Mouse (Mus musculus) limb, embryonic 15.5 days (tissue): ENCODE results near the gene Lekr1. TPM values are rescaled to one million over a fixed set of nuclear protein-coding genes. Genes with fewer than 3 reads are reported as not detected.

Experiments
- ATAC-seq: fragments of 200-750 bp; cut with Nextera tagmentation; 2 replicates; pipeline ENCODE4 v1.8.0; 2017; ENCODE audit warnings: low read depth, moderate TSS enrichment; ENCODE audit not compliant: insufficient number of reproducible peaks, low FRiP score, low TSS enrichment
- H3K27ac ChIP-seq: fragments of 300-500 bp; sonication (generic); 2 replicates; pipeline ENCODE4 v1.5.1; 2015; ENCODE audit warnings: moderate library complexity, mild to moderate bottlenecking, inconsistent platforms
- H3K27me3 ChIP-seq: fragments of 300-500 bp; sonication (generic); 2 replicates; pipeline ENCODE4 v1.6.1; 2015; ENCODE audit warnings: inconsistent platforms
- H3K36me3 ChIP-seq: fragments of 300-500 bp; sonication (generic); 2 replicates; pipeline ENCODE4 v1.6.1; 2015; ENCODE audit warnings: inconsistent platforms
- H3K4me1 ChIP-seq: fragments of 300-500 bp; sonication (generic); 2 replicates; pipeline ENCODE4 v1.6.1; 2015; ENCODE audit warnings: inconsistent platforms
- H3K4me2 ChIP-seq: fragments of 300-500 bp; sonication (generic); 2 replicates; pipeline ENCODE4 v1.6.1; 2015; ENCODE audit warnings: mild to moderate bottlenecking, inconsistent platforms
- H3K4me3 ChIP-seq: fragments of 300-500 bp; sonication (generic); 2 replicates; pipeline ENCODE4 v1.5.1; 2015; ENCODE audit warnings: mild to moderate bottlenecking, inconsistent platforms
- H3K9ac ChIP-seq: fragments of 300-500 bp; sonication (generic); 2 replicates; pipeline ENCODE4 v1.6.1; 2015; ENCODE audit warnings: inconsistent platforms
- H3K9me3 ChIP-seq: fragments of 300-500 bp; sonication (generic); 2 replicates; pipeline ENCODE4 v1.6.1; 2016; ENCODE audit warnings: inconsistent platforms
- WGBS: fragments of 180-500 bp; shearing (Covaris S2); methylation state at CpG from one replicate; pipeline ENCODE4 v1.1.7; 2015; 5-methylcytosine and 5-hydroxymethylcytosine counted together
- polyA plus RNA-seq: library from polyadenylated mRNA; unstranded; fragments of >200 nt; fragmentation: Nextera tagmentation; extraction: Ambion mirVana; gene quantifications from 2 replicates; pipeline ENCODE4 v1.2.1, GENCODE M21; 2015

Gene Lekr1
- polyA plus RNA-seq, 1 experiment from 2014 or later, result 7.2 TPM

- no peak overlapping the region for H3K9ac ChIP-seq
Measured at GRCm38 (mm10) chr3:65844302-65844701, 178.3 kb downstream of the Lekr1 start.

GRCm38 (mm10) chr3:65844851-65845552 lies 179.0 kb downstream of the Lekr1 start:
- Histone ChIP-seq H3K9me3 (no peaks in the 10 kb centered on the region), H3K27me3 (no peaks in the 10 kb centered on the region), H3K4me2 (no peak overlapping the region), H3K27ac (no peak overlapping the region), H3K9ac (no peak overlapping the region), H3K4me1 (peaks cover 9% of the 10 kb centered on the region; the same call in 1 of the 2 replicates), H3K36me3 (no peaks in the 10 kb centered on the region), H3K4me3 (no peak overlapping the region)
- ATAC-seq, result no peak
- WGBS, result 70% methylated on average over 8 of the region's 8 CpGs

More at GRCm38 (mm10) chr3:65844302-65844701, 178.3 kb downstream of the Lekr1 start:
- no peak overlapping the region for H3K4me3 ChIP-seq
- WGBS, result 80% methylated on average over 10 of the region's 10 CpGs
- H3K9me3 ChIP-seq, result no peaks in the 10 kb centered on the region
- no peaks in the 10 kb centered on the region for H3K27me3 ChIP-seq
- no peaks in the 10 kb centered on the region for H3K36me3 ChIP-seq
- peaks cover 9% of the 10 kb centered on the region; the same call in 1 of the 2 replicates for H3K4me1 ChIP-seq
- H3K4me2 ChIP-seq, result no peak overlapping the region
- no peak for ATAC-seq
- H3K27ac ChIP-seq, result no peak overlapping the region

GRCm38 (mm10) chr3:65847158-65847787 lies 181.2 kb downstream of the Lekr1 start:
- no peaks in the 10 kb centered on the region for H3K27me3 ChIP-seq
- H3K9me3 ChIP-seq, result no peaks in the 10 kb centered on the region
- peaks cover 9% of the 10 kb centered on the region; the same call in 1 of the 2 replicates for H3K4me1 ChIP-seq
- H3K9ac ChIP-seq, result no peak overlapping the region
- WGBS, result 67% methylated on average over 4 of the region's 4 CpGs
- H3K27ac ChIP-seq, result no peak overlapping the region
- H3K36me3 ChIP-seq, result no peaks in the 10 kb centered on the region
- no peak for ATAC-seq
- H3K4me3 ChIP-seq, result no peak overlapping the region
- no peak overlapping the region for H3K4me2 ChIP-seq

GRCm38 (mm10) chr3:65853746-65854145 lies 187.7 kb downstream of the Lekr1 start:
- Histone ChIP-seq H3K27me3 (no peaks in the 10 kb centered on the region), H3K27ac (no peak overlapping the region), H3K4me2 (no peak overlapping the region), H3K9me3 (no peaks in the 10 kb centered on the region), H3K36me3 (no peaks in the 10 kb centered on the region), H3K4me3 (no peak overlapping the region), H3K4me1 (peaks cover 8% of the 10 kb centered on the region), H3K9ac (no peak overlapping the region)
- no peak for ATAC-seq
- 69% methylated on average over 5 of the region's 5 CpGs for WGBS

- H3K9me3 ChIP-seq, result no peaks in the 10 kb centered on the region
- H3K4me2 ChIP-seq, result no peak overlapping the region
- no peak overlapping the region for H3K4me3 ChIP-seq
- H3K36me3 ChIP-seq, result no peaks in the 10 kb centered on the region
- H3K27me3 ChIP-seq, result no peaks in the 10 kb centered on the region
- H3K27ac ChIP-seq, result no peak overlapping the region
- 87% methylated on average over 5 of the region's 5 CpGs for WGBS
- peaks cover 13% of the 10 kb centered on the region for H3K4me1 ChIP-seq
- no peak for ATAC-seq
- H3K9ac ChIP-seq, result no peak overlapping the region
Measured at GRCm38 (mm10) chr3:65855521-65855920, 189.5 kb downstream of the Lekr1 start.

- Histone ChIP-seq H3K27ac (no peak overlapping the region), H3K27me3 (no peaks in the 10 kb centered on the region), H3K4me3 (no peak overlapping the region), H3K4me1 (peaks cover 22% of the 10 kb centered on the region), H3K36me3 (no peaks in the 10 kb centered on the region), H3K9ac (no peak overlapping the region), H3K9me3 (no peaks in the 10 kb centered on the region), H3K4me2 (no peak overlapping the region)
- WGBS, result 61% methylated on average over 11 of the region's 11 CpGs
- ATAC-seq, result no peak
Measured at GRCm38 (mm10) chr3:65858118-65858517, 192.1 kb downstream of the Lekr1 start.

- no peak overlapping the region for H3K27ac ChIP-seq
- H3K36me3 ChIP-seq, result no peaks in the 10 kb centered on the region
- H3K4me1 ChIP-seq, result peaks cover 28% of the 10 kb centered on the region
- no peak overlapping the region for H3K4me3 ChIP-seq
- H3K9ac ChIP-seq, result no peak overlapping the region
- H3K9me3 ChIP-seq, result no peaks in the 10 kb centered on the region
- no peak for ATAC-seq
- 0 out of 2 replicates have a peak, but pooled peaks cover 1% of the 10 kb centered on the region for H3K27me3 ChIP-seq
- WGBS, result 26% methylated on average over 13 of the region's 13 CpGs
- H3K4me2 ChIP-seq, result no peak overlapping the region
Measured at GRCm38 (mm10) chr3:65858741-65859348, 192.8 kb downstream of the Lekr1 start.

- whole genome bisulfite sequencing, result 90% methylated on average over 6 of the region's 6 CpGs
- Histone ChIP-seq H3K27ac (no peak overlapping the region), H3K4me1 (peaks cover 25% of the 10 kb centered on the region), H3K36me3 (no peaks in the 10 kb centered on the region), H3K4me3 (no peak overlapping the region), H3K27me3 (0 out of 2 replicates have a peak, but pooled peaks cover 9% of the 10 kb centered on the region), H3K9me3 (no peaks in the 10 kb centered on the region), H3K4me2 (no peak overlapping the region), H3K9ac (no peak overlapping the region)
- ATAC-seq, result no peak
Measured at GRCm38 (mm10) chr3:65859750-65860149, 193.7 kb downstream of the Lekr1 start.

- peaks cover 25% of the 10 kb centered on the region for H3K4me1 ChIP-seq
- H3K27me3 ChIP-seq, result 0 out of 2 replicates have a peak, but pooled peaks cover 9% of the 10 kb centered on the region
- H3K27ac ChIP-seq, result no peak overlapping the region
- H3K9ac ChIP-seq, result no peak overlapping the region
- H3K4me3 ChIP-seq, result no peak overlapping the region
- WGBS, result 49% methylated on average over 4 of the region's 4 CpGs
- H3K4me2 ChIP-seq, result no peak overlapping the region
- no peak for ATAC-seq
- no peaks in the 10 kb centered on the region for H3K36me3 ChIP-seq
- no peaks in the 10 kb centered on the region for H3K9me3 ChIP-seq
Measured at GRCm38 (mm10) chr3:65860903-65861302, 194.9 kb downstream of the Lekr1 start.

GRCm38 (mm10) chr3:65861471-65861881 lies 195.4 kb downstream of the Lekr1 start:
- Histone ChIP-seq H3K4me2 (no peak overlapping the region), H3K36me3 (no peaks in the 10 kb centered on the region), H3K9ac (no peak overlapping the region), H3K9me3 (no peaks in the 10 kb centered on the region), H3K27me3 (0 out of 2 replicates have a peak, but pooled peaks cover 9% of the 10 kb centered on the region), H3K27ac (no peak overlapping the region), H3K4me1 (peaks cover 25% of the 10 kb centered on the region), H3K4me3 (no peak overlapping the region)
- WGBS, result 32% methylated on average over 6 of the region's 6 CpGs
- ATAC-seq, result no peak

- 3% methylated on average over 11 of the region's 11 CpGs for WGBS
- no peak overlapping the region for H3K9ac ChIP-seq
- H3K4me1 ChIP-seq, result peaks cover 25% of the 10 kb centered on the region
- ATAC-seq, result peak; percentile 77; the same call in 1 of the 2 replicates
- 0 out of 2 replicates have a peak, but pooled peaks cover 9% of the 10 kb centered on the region for H3K27me3 ChIP-seq
- H3K36me3 ChIP-seq, result no peaks in the 10 kb centered on the region
- H3K4me3 ChIP-seq, result no peak overlapping the region
- H3K4me2 ChIP-seq, result peak overlapping the region; percentile 27; the same call in 1 of the 2 replicates
- H3K27ac ChIP-seq, result no peak overlapping the region
- no peaks in the 10 kb centered on the region for H3K9me3 ChIP-seq
Measured at GRCm38 (mm10) chr3:65863297-65863696, 197.3 kb downstream of the Lekr1 start.
